Mouse (Mus musculus): ENCODE measurements around the gene Prkrip1.

DNA sequence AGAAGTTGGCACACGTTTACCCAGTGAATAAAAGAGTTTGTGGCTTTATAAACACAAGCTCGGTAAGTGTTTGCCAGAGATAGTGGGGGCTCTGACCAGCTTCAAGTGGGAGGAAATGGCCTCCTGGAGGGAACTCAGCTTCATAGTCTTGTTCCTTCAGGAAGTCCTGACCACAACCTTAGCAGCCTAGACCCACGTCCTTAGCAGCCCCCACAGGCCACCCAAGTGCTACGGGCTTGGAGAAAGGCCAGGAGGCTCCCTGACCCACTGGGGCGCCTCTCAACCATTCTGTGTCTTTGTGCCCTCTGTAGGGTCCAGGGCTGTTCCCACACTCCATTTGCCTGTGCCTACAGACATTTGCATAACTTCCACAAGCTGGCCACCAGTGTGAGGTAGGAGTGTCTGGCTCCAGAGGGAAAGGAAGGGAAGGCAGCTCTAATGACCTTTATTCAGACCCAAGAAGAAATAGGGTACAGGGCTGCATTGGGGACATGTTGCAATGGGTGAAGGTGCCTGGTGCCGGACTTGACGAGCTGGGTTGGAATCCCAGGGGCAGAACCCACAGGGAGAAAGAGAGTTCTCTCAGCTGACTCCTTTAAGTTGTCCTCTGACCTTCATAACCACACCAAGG lies 27.6 kb upstream of the Prkrip1 start:
- TF ChIP-seq GATA1 (IDR thresholded peaks at IDR 0.05; ENCODE audit: borderline replicate concordance, low read length), result no peak
- no peak for TF ChIP-seq FLI1 (IDR thresholded peaks at IDR 0.05; ENCODE audit: low read length)

Data from megakaryocyte, embryonic 14.5 days (primary cell).